Mouse (Mus musculus) thymus, postnatal 4 days (tissue): ENCODE measurements around the gene Irf8.

ENCODE experiments used
- DNase-seq: peaks from one replicate; pipeline ENCODE4 v3.0.0; 2021

The Irf8 gene

GRCm38 (mm10) chr8:120735770-120736481 lies at the start of gene Irf8:
TSS of gene Irf8 (plus strand) at chr8:120736358.
- DNase-seq: peak; percentile 93

DNA sequence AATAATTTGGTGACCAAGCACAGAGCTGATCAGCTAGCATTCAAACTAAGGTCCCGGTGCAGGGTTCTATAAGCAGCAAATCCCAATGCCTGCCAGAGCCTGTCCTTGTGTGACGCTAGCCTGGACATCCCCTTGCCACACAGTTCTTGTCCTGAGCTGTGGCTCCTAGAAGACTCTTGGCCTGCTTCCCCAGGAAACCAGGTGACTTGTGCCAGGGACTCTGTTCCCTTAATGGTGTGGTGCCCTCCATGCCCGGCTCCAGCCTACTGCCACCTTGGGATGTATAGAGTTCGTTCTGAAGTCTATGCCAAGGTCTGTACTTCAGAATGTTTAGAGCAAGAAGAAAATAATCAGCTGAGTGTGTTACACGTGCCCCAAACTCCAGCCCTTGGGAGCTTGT lies 49.6 kb upstream of the Irf8 start:
- no peak for DNase-seq

DNA sequence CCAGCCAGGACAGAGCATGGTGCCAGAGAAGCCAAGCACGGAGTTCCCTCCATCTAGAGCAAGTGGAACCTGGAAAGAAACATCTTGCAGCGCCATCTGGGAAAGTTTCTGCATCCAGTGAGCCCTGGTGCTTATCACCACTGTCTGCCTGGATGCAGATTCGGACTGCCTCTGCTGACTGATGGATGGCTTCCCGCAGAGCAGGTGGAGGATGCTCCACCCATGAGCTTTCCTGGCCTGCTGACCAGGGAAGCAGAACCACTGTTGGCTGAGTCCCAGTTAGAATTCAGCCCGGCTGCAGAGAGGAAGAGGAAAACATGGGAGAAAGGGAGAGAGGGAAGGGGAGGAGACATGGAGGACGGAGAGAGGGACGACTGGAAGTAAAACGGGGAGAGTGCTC lies 48.4 kb upstream of the Irf8 start:
- no peak for DNase-seq

- DNase-seq: no peak
Measured at GRCm38 (mm10) chr8:120688511-120688910, 47.6 kb upstream of the Irf8 start.

DNA sequence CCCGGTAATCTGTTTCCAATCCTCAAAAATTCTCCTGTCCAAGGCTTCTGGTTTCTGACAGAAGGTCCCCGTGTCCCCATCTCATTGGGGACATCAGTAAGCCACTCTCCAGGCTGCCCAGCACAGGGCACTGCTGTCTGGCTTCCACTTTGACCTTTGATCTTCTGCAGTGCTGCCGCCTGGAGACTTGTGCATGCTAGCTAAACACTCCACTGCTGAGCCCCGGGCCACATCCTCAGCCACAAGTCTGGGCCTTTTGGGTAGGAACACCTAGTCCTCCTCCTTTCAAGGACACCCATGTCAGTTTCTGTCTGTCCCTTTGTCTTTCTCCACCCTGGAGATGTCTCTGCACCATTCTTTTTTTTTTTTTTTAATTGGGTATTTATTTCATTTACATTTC lies 43.2 kb upstream of the Irf8 start:
- DNase-seq: no peak

DNA sequence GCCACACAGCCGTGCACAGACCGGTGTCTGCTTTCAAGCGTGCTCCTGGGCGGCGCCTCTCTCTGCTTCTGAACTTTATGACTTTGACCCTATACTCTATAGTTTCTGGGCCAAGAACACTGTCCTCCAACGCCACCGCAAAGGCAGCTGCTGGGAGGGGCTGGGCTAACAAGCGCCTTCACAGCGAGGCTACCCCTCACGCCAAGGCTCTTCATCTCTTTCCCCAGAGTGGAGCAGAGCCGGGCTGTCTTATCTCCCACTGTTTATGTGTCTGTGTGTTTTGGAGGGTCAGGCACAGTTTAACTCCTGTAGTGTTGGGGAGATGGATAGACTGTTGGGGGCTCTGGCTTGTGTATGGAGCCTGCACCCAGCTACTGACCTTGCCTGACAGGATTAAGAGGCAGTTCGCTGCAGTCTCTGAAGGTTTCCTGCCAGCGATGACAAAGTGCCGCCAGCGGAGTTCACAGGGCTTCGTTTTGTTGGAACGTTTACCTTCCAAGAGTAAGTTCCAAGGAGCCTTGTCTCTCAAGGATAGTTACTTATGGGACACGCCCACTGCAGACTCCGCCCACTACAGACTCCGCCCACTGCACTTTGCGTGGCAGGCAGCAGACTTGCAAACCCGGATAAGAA lies 42.2 kb upstream of the Irf8 start:
- peak; percentile 51 for DNase-seq

- peak; percentile 67 for DNase-seq
Measured at GRCm38 (mm10) chr8:120696401-120697153, 39.6 kb upstream of the Irf8 start.

- peak; percentile 74 for DNase-seq
Measured at GRCm38 (mm10) chr8:120697154-120697978, 38.8 kb upstream of the Irf8 start.

DNA sequence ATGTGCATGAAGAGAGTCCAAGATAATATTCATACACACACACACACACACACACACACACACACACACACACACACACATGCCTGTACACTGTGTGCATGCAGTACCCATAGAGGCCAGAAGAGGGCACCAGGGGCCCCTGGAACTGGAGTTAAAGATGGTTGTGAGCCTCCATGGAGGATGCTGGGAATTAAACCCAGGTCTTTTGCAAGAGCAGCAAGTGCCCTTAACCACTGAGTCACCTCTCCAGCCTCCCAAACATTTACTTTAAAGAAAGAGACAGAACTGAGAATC lies 38.2 kb upstream of the Irf8 start:
- peak; percentile 62 for DNase-seq

- DNase-seq: no peak
Measured at GRCm38 (mm10) chr8:120698426-120698825, 37.7 kb upstream of the Irf8 start.

DNA sequence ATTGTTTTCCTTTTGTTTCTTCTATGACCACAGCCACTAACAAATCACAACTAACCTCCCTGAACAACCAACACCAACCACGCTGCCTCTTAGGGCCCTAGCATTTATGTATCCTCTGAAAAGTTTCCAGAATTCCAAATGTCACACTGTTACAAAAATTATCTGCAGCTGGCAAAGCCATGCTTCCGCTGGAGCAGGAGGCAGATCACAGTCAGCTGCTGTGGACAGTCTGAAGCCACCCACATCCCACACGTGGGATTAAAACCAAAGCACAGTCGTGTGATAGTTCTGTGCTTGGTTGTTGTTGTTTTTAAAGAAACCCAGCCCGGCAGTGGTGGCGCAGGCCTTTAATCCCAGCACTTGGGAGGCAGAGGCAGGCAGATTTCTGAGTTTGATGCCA lies 37.1 kb upstream of the Irf8 start:
- no peak for DNase-seq

GRCm38 (mm10) chr8:120699565-120699964 lies 36.6 kb upstream of the Irf8 start:
- DNase-seq: no peak

DNA sequence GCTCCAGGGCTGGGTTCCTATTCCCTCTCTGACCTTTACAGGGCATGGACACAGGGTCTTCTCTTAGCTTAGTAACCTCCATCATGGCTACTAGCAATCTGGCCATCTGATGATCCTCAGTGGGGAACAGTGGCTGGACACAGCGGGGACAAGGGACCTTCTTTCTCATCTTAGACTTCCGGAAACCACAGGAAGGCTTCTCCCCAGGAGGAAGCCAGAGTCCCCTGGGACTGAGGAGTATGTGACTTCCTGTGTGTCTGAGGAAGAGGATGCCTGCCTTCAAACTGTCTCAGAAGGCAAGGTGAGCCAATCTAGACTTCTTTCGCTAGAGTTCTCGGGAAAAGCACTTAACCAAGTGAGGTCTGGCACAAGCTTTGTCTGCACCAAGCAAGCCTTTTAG lies 36.1 kb upstream of the Irf8 start:
- no peak for DNase-seq

GRCm38 (mm10) chr8:120701758-120702465 lies 34.2 kb upstream of the Irf8 start:
- DNase-seq: peak; percentile 80

DNA sequence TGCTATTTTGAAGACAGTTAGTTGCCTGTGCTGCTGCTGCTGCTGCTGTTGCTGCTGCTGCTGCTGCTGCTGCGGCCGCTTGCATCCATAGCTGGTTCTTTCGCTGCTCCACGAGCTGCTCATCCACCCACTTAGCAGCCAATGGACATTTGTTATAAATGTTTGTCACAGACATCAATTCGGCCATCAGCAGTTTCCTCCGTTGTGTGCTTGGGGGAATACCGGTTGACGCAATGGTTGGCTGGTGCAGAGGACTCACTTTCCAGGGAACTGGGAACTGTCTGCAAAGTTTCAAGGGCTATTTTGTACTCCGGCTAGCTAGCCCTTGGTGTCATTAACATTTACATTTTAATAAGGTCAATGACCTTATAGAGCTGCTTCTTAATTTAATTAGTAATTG lies 32.0 kb upstream of the Irf8 start:
- no peak for DNase-seq

DNA sequence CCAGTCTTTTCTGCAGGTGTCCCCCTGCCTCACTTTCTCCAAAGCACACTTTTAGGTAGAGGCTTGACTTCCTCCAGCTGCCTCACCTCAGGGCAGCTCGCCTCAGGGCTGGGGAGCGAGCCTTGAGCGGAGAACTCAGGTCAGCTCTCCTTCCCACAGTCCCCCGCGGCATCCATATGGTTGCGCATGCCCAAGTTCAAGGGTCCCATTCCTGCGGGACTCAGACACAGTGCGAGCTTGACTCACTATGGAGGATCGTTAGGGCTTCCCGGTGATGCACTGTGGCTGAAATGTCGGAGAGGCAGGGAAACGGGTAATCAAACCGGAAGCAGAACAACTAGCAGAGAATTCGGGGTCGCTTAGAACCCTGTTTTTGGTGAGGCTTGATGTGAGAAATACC lies 31.0 kb upstream of the Irf8 start:
- no peak for DNase-seq

DNA sequence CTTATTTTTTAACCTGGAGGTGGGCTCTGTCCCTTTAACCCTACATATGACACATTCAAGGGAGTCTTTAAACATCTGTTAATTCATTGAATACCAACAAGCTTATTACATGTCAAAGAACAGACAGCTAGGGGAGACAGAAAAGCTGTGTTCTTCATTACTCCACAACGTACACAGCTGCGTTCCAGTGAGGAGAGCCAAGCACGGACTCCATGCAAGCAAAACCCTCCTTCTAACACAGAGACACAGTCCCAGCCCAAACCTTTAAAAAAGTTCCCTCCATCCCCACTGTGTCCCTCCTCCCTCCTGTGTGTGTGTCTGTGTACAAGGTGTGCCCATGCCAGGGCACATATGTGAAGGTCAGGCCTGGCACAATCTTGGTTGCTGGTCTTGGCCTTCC lies 30.0 kb upstream of the Irf8 start:
- DNase-seq: no peak

- DNase-seq: no peak
Measured at GRCm38 (mm10) chr8:120709176-120709575, 27.0 kb upstream of the Irf8 start.

DNA sequence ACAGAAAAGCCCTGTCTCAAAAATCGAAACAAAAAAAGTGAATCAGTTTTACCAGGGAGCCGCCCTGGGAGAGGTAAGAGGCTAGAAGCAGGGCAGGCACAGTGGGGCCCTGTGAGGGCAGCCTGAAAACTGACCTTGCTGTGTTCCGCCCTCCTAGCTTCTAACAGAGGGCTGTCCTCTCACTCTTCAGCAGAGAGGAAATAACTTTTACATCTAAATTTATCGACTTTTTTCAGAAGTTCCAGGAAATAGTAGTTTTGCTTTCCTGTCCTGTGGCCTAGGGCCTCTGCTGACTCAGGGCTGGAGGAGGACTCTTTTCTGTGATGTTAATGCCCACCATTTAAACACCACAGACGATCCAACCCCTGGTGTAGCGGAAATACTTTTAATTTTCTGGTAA lies 21.0 kb upstream of the Irf8 start:
- DNase-seq: no peak

DNA sequence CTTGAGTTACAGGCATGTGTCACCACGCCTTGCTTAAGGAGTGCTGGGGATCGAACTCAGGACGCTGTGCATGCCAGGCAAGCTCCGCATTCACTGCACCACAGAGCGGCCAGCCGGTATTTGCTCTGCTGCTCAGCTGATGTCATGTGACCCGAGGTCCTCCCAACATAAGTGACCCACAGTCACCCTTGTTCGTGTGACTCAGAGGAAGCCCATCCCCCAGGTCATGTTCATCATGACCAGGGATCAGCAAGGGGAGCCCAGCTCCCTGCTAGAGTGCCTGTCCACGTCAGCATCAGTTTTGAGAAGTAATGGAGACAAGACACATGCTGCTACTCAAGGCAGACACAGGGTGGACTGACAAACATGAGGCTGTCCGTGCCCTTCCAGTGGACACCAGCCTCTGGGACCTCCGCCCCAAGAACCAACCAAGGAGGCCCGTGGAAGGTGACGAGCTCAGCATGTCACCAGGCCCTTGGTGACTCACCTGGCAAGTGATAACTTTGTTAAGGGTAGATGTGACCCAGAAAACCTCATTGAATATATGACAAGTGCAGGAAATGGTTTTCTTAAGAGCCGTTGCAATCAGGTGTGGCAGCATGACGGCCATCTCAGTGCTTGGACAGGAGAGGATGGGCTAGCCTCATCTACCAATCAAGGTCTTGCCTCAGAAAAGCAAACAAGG lies 20.0 kb upstream of the Irf8 start:
- DNase-seq: no peak

GRCm38 (mm10) chr8:120719586-120720236 lies 16.4 kb upstream of the Irf8 start:
- no peak for DNase-seq

GRCm38 (mm10) chr8:120723025-120723424 lies 13.1 kb upstream of the Irf8 start:
- peak; percentile 44 for DNase-seq
